Mouse (Mus musculus): Measurements from ENCODE around the gene Cth.

- TF ChIP-seq CTCF (IDR thresholded peaks at IDR 0.05; ENCODE audit: borderline replicate concordance, insufficient read depth, low read length): no peak
- no peak for TF ChIP-seq POLR2A (IDR thresholded peaks at IDR 0.05; ENCODE audit: low read depth, low read length)
Measured at GRCm38 (mm10) chr3:157897645-157898044, 27.2 kb downstream of the Cth start.
